Mouse (Mus musculus) kidney, adult 2 months (tissue): Measurements from ENCODE around the gene Rora.

Source experiments
- CTCF ChIP-seq: fragments of 200-500 bp; conservative IDR thresholded peaks from 2 replicates; pipeline ENCODE4 v1.5.1; 2011; ENCODE audit warnings: low read depth, mild to moderate bottlenecking, control low read depth, low read length, moderate library complexity, mixed read lengths; ENCODE audit not compliant: insufficient read depth, insufficient read length
- POLR2A ChIP-seq: fragments of 200-500 bp; IDR thresholded peaks from one replicate; pipeline ENCODE4 v1.6.1; 2011; ENCODE audit warnings: low read depth, low read length, control low read depth

- no peak for TF ChIP-seq POLR2A
- TF ChIP-seq CTCF, result no peak
Measured at GRCm38 (mm10) chr9:68947707-68948106, 294.1 kb downstream of the Rora start.
